Mouse (Mus musculus) bone marrow macrophage, adult 2 months (primary cell): ENCODE results near the gene Fgf18.

ENCODE experiments used
- CTCF ChIP-seq: IDR thresholded peaks from 2 replicates; pipeline ENCODE4 v1.5.1; 2012; ENCODE audit warnings: low read depth, mild to moderate bottlenecking, low read length, moderate library complexity
- POLR2A ChIP-seq: IDR thresholded peaks from 2 replicates; pipeline ENCODE4 v1.6.1; 2012; ENCODE audit warnings: mild to moderate bottlenecking, low read depth, low read length, borderline replicate concordance

DNA sequence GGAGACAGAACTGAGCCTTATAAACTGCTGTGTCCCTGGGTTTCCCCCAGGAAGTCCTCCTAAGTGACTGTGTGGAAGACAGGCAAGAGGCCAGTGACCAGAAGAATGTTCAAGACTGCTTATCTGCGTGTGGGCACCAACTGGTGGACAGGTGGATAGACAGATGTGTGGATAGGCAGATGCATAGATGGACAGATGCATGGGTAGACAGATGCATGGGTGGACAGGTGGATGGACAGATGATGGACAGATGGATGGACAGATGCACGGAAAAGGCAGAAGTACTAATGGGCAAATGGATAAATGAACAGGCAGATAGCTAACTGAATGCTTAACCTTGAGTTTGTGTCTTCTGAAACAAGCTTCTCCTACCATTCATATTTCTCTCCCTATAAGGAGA, 37.1 kb downstream of the Fgf18 start:
- TF ChIP-seq CTCF = no peak
- no peak for TF ChIP-seq POLR2A
